Mouse (Mus musculus): ENCODE data around the gene Brat1.

DNA sequence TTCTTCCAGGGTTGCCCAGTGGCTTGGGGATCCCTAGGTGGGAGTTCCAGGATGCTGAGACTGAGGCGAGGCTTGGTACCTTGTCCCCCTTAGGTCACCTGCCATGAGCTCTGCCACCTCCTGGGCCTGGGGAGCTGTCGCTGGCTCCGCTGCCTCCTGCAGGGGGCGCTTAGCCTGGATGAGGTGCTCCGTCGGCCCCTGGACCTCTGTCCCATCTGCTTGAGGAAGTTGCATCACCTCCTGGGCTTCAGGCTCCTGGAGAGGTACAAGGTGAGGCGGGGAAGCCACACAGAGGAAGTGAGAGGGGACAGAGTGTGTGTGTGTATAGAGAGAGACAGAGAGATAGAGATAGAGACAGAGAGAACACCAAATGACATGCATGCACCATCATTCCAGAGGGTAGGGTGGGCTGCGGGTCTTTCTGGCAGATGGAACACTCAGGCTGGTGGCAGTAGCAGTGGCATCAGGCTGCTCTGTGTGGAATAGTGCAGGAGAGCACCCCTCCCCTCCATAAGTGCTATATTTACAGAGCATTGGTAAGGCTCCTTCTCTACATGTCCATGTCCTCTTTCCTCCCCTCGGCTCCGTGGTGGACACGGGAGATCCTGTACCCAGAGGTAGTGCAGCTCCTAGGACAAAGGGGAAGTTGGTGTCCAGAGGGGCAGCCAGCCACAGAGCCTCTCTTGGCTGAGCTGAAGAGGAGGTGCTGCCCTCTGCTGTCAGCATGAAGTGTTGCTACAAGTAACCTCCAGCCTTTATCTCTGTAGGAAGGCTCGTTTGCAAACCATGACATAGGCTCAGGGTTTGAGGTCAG, 44.5 kb downstream of the Brat1 start:
- TF ChIP-seq CTCF (IDR thresholded peaks at IDR 0.05; ENCODE audit: low read depth): peak; percentile 92
- no peak for TF ChIP-seq EP300 (IDR thresholded peaks at IDR 0.05; ENCODE audit: low read depth)
